Mouse (Mus musculus): ENCODE data around the gene Bri3bp. TPM values are rescaled to one million over a fixed set of nuclear protein-coding genes. Genes with fewer than 3 reads are reported as not detected.

The Bri3bp gene
- polyA plus RNA-seq, 2 experiments = 15.0 to 30.0 TPM

GRCm38 (mm10) chr5:125406322-125407016, 34.9 kb upstream of the Bri3bp start:
- H3K4me3 ChIP-seq (replicated peaks; ENCODE audit: low read length) = peak overlapping the region; percentile 58
- peak overlapping the region; percentile 55 for H3K9ac ChIP-seq (ENCODE audit: low read depth, low read length, severe bottlenecking)
- WGBS = 3% methylated on average over 20 of the region's 20 CpGs
- no peak for ATAC-seq (ENCODE audit: low FRiP score, low read depth)
- H3K9me3 ChIP-seq (ENCODE audit: control insufficient read depth, low read length) = no peaks in the 10 kb centered on the region
- no peaks in the 10 kb centered on the region for H3K27me3 ChIP-seq (ENCODE audit: control insufficient read depth, insufficient read depth, low read length)
- peak overlapping the region; percentile 63 for H3K4me2 ChIP-seq (replicated peaks; ENCODE audit: low read depth, low read length, severe bottlenecking)
- peak overlapping the region; percentile 82 for H3K27ac ChIP-seq (replicated peaks; ENCODE audit: low read depth, low read length)
- peaks cover 12% of the 10 kb centered on the region for H3K4me1 ChIP-seq (ENCODE audit: control insufficient read depth, insufficient read depth, low read length)
- no peaks in the 10 kb centered on the region for H3K36me3 ChIP-seq (ENCODE audit: control insufficient read depth, insufficient read depth, low read length)
- no peak for TF ChIP-seq POLR2A (IDR thresholded peaks at IDR 0.05; ENCODE audit: borderline replicate concordance, extremely low read depth, insufficient read depth, insufficient read length)
- DNase-seq (ENCODE audit: low spot score) = peak; percentile 59

DNA sequence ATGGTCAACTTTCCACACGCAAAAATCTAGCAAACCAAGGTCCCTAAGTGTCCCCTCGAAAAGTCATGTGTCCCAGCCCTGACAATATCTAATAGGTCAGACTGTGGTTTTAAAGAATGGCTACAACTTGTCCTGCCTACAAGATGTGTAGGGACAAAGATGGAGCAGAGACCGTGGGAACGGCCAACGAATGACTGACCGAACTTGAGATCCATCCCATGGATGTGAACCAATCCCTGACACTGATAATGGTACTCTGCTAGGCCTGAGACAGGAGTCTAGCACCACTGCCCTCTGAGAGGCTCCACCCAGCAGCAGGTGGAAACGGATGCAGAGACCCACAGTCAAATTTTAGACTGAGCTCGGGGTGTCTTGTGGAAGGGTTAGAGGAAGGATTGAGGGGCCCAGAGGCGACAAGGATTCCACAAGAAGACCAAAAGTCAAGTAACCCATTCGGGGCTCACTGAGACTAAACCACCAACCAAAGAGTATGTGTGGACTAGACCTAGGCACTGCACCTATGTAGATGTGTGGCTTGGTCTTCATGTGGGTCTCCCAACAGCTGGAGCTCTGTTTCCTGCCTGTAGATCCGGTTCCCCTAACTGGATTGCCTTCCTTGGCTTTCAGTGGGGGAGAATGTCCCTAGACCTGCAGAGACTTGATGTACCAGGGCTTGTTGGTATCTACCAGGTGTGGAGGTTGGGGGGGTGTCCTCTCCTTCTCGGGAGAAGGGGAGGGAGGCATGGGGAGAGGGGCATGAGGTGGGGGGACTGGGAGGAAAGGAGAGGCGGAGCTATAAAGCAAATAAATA, 34.1 kb upstream of the Bri3bp start:
- H3K4me1 ChIP-seq (ENCODE audit: control insufficient read depth, insufficient read depth, low read length) = peaks cover 12% of the 10 kb centered on the region
- 54% methylated on average over 13 of the region's 13 CpGs for WGBS
- no peak for DNase-seq (ENCODE audit: low spot score)
- H3K4me2 ChIP-seq (replicated peaks; ENCODE audit: low read depth, low read length, severe bottlenecking) = peak overlapping the region; percentile 63
- H3K4me3 ChIP-seq (replicated peaks; ENCODE audit: low read length) = peak overlapping the region; percentile 58
- TF ChIP-seq POLR2A (IDR thresholded peaks at IDR 0.05; ENCODE audit: borderline replicate concordance, extremely low read depth, insufficient read depth, insufficient read length) = no peak
- H3K27ac ChIP-seq (replicated peaks; ENCODE audit: low read depth, low read length) = peak overlapping the region; percentile 82
- no peaks in the 10 kb centered on the region for H3K36me3 ChIP-seq (ENCODE audit: control insufficient read depth, insufficient read depth, low read length)
- no peak for ATAC-seq (ENCODE audit: low FRiP score, low read depth)
- H3K27me3 ChIP-seq (ENCODE audit: control insufficient read depth, insufficient read depth, low read length) = no peaks in the 10 kb centered on the region
- H3K9me3 ChIP-seq (ENCODE audit: control insufficient read depth, low read length) = no peaks in the 10 kb centered on the region
- H3K9ac ChIP-seq (ENCODE audit: low read depth, low read length, severe bottlenecking) = peak overlapping the region; percentile 55

GRCm38 (mm10) chr5:125407910-125408575, 33.3 kb upstream of the Bri3bp start:
- WGBS = 64% methylated on average over 13 of the region's 14 CpGs
- no peak for TF ChIP-seq POLR2A (IDR thresholded peaks at IDR 0.05; ENCODE audit: borderline replicate concordance, extremely low read depth, insufficient read depth, insufficient read length)
- H3K4me3 ChIP-seq (replicated peaks; ENCODE audit: low read length) = peak overlapping the region; percentile 16
- H3K27ac ChIP-seq (replicated peaks; ENCODE audit: low read depth, low read length) = no peak overlapping the region
- H3K9ac ChIP-seq (ENCODE audit: low read depth, low read length, severe bottlenecking) = no peak overlapping the region
- H3K27me3 ChIP-seq (ENCODE audit: control insufficient read depth, insufficient read depth, low read length) = no peaks in the 10 kb centered on the region
- no peak for ATAC-seq (ENCODE audit: low FRiP score, low read depth)
- peaks cover 12% of the 10 kb centered on the region for H3K4me1 ChIP-seq (ENCODE audit: control insufficient read depth, insufficient read depth, low read length)
- no peak for DNase-seq (ENCODE audit: low spot score)
- H3K4me2 ChIP-seq (replicated peaks; ENCODE audit: low read depth, low read length, severe bottlenecking) = peak overlapping the region; percentile 18; the same call in 1 of the 2 replicates
- no peaks in the 10 kb centered on the region for H3K9me3 ChIP-seq (ENCODE audit: control insufficient read depth, low read length)
- no peaks in the 10 kb centered on the region for H3K36me3 ChIP-seq (ENCODE audit: control insufficient read depth, insufficient read depth, low read length)

DNA sequence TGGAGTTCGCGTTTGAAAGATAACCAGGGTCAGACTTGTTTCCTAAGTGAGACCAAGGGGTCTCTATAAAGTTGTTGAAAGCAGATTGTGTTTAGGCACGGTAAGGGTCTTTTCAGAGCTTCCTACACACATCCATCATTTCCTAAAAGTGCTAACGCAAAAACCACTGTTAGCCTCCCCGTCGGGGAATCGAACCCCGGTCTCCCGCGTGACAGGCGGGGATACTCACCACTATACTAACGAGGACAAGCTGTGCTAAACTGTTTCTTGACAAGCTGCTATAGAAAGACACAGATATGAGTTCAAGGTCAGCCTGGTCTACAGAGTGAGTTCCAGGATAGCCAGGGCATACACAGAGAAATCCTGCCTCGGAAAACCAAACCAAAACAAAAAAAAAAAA, 32.5 kb upstream of the Bri3bp start:
- no peak for TF ChIP-seq POLR2A (IDR thresholded peaks at IDR 0.05; ENCODE audit: borderline replicate concordance, extremely low read depth, insufficient read depth, insufficient read length)
- Histone ChIP-seq H3K36me3 (ENCODE audit: control insufficient read depth, insufficient read depth, low read length) (peaks cover 8% of the 10 kb centered on the region), H3K27ac (replicated peaks; ENCODE audit: low read depth, low read length) (no peak overlapping the region), H3K9ac (ENCODE audit: low read depth, low read length, severe bottlenecking) (no peak overlapping the region), H3K4me3 (replicated peaks; ENCODE audit: low read length) (peak overlapping the region; percentile 31), H3K9me3 (ENCODE audit: control insufficient read depth, low read length) (no peaks in the 10 kb centered on the region), H3K4me2 (replicated peaks; ENCODE audit: low read depth, low read length, severe bottlenecking) (peak overlapping the region; percentile 33), H3K27me3 (ENCODE audit: control insufficient read depth, insufficient read depth, low read length) (no peaks in the 10 kb centered on the region), H3K4me1 (ENCODE audit: control insufficient read depth, insufficient read depth, low read length) (peaks cover 7% of the 10 kb centered on the region)
- DNase-seq (ENCODE audit: low spot score) (peak; percentile 90), ATAC-seq (ENCODE audit: low FRiP score, low read depth) (peak; percentile 45)
- 2% methylated on average over 13 of the region's 13 CpGs for WGBS
